Mouse (Mus musculus) cerebellum, postnatal 14 days (tissue): ENCODE data around the gene Gm5741.

Source experiments
- DNase-seq, 2 experiments: peaks; one replicate each; pipeline ENCODE4 v3.0.0; 2021; ENCODE audit warnings: mixed read lengths in 2 of 2

The Gm5741 gene

DNA sequence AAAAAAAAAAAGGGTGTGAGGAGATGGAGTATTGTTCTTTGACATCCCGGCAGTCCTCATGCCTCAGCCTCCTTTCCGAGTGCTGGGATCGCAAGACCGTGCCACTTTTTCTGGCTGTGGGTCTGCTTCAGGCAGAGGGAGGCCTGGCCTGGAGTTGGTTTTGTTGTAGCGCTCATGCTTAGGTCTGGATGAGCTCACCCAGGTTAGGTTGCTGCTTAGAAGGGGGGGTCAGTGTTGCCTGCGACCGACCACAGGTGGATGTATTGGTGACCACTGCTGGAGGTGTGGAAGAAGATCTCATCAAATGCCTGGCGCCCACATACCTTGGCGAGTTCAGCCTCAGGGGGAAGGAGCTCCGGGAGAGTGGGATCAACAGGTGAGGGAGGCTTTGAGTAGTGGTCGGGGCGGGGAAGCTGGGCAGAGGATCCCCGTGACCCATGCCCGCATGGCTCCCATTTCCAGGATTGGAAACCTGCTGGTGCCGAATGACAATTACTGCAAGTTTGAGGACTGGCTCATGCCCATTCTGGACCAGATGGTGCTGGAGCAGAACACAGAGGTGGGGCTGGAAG lies 5.3 kb upstream of the Gm5741 start:
- no peak for DNase-seq

DNA sequence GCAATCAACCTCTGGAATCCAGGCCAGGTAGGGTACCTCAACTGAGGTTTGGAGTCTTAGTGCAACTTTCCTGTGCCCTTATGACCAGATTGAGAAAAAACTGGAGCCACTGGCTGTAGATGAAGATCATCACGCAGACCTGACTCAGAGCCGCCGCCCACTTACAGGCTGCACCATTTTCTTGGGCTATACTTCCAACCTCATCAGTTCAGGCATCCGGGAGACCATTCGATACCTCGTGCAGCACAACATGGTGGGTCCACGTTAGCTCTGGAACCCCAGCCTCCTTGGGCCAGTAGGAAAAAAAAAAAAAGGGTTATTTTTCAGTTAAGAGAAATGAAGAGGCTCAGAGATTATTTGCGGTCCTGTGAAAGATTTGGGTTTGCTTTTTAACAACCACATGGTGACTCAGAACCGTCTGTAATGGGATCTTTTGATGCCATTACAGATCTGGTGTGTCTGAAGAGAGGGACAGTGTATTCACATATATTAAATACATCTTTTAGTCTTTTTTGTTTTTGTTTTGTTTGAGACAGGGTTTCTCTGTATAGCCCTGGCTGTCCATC lies 4.7 kb upstream of the Gm5741 start:
- DNase-seq = no peak

GRCm38 (mm10) chr8:85071514-85072281 lies 3.9 kb upstream of the Gm5741 start, which contains the start of gene Dhps:
TSS of gene Dhps (plus strand) at chr8:85071757.
- DNase-seq = peak; percentile 91 to 92

DNA sequence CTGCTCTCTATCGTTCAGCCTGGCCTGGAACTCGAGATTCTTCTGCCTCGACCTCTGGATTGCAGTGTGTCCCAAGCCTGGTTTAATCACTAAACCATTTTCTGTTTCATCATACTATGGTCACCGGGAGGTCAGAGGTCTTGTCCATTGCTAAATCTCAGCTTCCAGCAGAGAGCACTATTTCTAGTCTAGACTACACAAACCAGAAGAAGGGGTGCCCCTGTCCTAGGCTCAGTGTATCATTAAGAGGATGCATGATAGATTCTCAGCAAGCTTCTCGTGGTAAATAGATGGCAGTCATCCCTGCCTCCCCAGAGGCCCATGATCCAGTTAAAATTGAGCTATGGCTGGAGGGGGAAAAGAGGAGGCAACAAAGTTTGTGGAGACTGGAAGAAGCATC lies 3.3 kb upstream of the Gm5741 start:
- DNase-seq = peak in 1 of 2 experiments; percentile 29

GRCm38 (mm10) chr8:85067155-85067554 lies 627 bp downstream of the Gm5741 start:
- no peak for DNase-seq

DNA sequence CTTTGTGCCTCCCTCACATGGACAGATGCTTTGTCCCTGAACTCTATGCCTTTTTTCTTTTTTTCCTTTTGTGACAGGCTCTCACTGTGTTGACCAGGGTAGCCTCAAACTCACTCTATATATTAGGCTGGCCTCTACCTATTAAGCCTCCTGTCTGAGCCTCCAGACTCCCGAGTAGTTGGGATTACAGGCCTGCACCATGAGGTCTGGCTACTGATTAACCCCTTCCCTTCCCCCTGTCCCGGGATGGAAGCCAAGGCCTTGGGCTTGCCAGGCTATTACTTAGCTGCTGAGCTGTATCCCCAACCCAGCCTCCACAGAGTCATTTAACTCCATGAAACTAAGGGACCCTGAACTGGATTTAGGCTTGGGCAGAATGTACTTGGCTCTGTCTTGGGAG lies 2.6 kb downstream of the Gm5741 start:
- no peak for DNase-seq

DNA sequence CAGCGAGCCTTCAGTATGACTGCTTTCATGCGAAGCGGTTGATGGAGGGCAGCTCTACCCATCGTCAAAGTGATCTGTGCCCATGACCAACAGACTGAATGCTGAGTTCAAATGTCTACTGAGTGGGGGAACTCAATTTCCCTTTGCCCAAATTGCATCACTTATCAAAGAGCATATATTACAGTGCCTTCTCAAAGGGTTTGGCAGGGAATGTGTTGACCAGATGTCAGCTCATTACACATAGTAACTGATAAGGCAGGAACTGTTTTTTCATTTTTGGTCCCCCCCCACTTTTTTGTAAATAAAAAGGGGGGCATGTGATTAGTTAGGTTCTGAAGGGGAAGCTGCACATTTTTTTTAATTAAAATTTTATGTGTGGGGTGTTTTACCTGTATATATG lies 5.2 kb downstream of the Gm5741 start:
- DNase-seq = no peak

DNA sequence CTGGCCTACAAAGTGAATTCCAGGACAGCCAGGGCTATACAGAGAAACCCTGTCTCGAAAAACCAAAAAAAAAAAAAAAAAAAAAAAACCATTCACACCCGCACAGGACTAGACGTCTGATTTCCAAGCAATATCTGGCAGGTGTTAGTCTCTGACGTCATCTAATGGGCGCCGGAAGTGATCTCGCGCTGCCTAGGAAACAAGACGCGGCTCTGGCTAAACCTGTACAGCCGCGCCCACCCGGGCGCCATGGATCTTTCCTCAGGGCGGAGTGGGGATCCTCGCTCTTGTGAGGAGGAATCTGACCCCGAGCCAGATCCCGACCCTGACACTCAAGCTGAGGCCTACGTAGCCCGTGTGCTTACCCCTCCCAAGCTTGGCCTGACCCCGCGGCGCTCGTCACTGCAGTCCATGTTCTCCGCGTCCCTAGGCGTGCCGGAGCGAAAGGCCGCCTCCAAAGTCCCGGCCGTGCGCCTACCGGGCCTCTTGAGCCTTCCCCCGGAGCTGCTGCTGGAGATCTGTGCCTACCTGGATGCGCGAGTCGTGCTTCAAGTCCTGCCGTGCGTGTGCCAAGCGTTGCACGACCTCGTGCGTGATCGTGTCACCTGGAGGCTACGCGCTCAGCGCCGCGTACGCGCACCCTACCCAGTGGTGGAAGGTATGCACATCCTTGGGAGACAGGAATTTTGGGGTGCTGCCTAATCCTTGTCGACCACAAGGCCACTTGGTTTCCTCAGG lies 7.7 kb downstream of the Gm5741 start, which contains the start of gene Fbxw9:
Gene Fbxw9 (plus strand): TSS at position 177 of the 738 bp plus-strand sequence.
- DNase-seq = peak; percentile 93 to 95

- no peak for DNase-seq
These were observed 10.4 kb downstream of the Gm5741 start for GRCm38 (mm10) chr8:85057367-85057766.

DNA sequence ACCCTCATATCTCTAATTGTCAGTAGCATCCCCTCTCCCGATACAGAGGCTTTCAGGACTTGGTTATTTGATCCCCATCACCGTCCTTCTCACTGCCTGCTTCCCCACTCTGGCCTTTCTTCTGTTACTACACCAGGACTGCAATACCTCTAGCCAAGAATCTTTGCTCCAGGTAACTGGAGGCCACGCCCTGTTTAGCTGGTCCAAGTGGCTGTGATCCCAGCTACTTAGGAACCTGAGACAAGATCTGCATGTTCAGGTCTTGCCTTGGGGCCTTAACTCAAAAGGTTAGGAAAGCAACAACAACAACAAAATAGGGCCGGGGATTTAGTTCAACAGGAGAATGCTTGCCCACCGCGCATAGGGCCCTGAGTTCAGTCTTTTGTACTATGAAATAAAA lies 24.2 kb downstream of the Gm5741 start:
- DNase-seq = no peak

GRCm38 (mm10) chr8:85037681-85038531 lies 29.9 kb downstream of the Gm5741 start:
- peak; percentile 59 to 62 for DNase-seq

DNA sequence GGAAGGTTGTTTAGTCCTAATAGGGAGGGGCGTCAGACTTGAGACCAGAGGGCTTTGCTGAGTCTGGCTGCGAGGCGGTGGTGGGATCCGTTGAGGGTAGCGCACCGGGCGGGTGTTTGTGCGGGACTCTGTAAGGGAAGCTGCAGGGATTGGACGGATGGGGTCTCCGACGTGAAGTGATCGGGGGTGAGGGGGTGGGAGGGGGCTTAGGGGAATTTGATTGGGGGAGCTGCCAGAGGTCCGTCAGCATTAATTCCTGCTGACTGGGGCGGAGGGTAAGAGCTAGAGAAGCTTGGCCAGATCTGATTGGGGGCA lies 30.5 kb downstream of the Gm5741 start:
- DNase-seq = no peak

- DNase-seq = peak; percentile 91 to 94
These were observed 30.9 kb downstream of the Gm5741 start, which contains the start of gene Tnpo2 for GRCm38 (mm10) chr8:85036718-85037365. TSS of gene Tnpo2 (plus strand) at chr8:85036915.

DNA sequence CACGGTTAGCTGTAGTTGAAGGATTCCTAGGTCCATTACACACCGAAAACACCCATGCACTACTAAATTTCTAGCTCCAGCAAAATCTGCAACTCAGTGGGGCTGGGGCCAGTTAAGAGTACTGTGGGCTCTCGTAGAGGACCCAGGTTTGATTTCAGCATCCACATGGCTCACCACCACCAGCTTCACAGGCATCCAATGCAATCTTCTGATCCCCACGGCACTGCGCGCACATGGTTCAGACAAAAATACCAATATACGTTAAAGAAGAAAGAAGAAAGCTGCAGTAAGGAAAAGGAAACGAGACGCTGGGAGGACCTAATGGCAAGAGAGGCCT lies 31.4 kb downstream of the Gm5741 start:
- DNase-seq = no peak

GRCm38 (mm10) chr8:85035728-85036310 lies 32.0 kb downstream of the Gm5741 start:
- DNase-seq = peak in 1 of 2 experiments; percentile 40

GRCm38 (mm10) chr8:85035165-85035727 lies 32.5 kb downstream of the Gm5741 start:
- no peak for DNase-seq

DNA sequence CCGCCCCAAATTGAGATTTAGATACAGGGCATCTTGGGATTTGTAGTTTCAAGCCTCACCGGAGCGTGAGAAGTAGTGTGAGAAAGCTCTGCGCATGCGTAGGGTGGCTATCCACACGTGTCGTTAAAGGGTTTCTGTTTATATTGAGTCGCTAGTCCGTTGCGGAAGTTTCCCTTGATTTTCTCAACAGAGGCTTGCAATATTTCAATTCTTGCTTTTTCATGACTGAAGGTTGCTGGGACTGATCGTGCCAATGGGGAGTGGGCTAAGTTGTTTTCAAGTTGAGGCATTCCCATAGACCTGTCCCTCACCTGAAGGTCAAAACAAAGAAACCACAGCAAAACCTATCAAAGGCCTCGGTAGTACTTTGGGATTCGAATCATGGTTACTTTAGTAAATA lies 33.0 kb downstream of the Gm5741 start:
- peak; percentile 75 to 83 for DNase-seq

GRCm38 (mm10) chr8:85033867-85034266 lies 33.9 kb downstream of the Gm5741 start:
- no peak for DNase-seq

DNA sequence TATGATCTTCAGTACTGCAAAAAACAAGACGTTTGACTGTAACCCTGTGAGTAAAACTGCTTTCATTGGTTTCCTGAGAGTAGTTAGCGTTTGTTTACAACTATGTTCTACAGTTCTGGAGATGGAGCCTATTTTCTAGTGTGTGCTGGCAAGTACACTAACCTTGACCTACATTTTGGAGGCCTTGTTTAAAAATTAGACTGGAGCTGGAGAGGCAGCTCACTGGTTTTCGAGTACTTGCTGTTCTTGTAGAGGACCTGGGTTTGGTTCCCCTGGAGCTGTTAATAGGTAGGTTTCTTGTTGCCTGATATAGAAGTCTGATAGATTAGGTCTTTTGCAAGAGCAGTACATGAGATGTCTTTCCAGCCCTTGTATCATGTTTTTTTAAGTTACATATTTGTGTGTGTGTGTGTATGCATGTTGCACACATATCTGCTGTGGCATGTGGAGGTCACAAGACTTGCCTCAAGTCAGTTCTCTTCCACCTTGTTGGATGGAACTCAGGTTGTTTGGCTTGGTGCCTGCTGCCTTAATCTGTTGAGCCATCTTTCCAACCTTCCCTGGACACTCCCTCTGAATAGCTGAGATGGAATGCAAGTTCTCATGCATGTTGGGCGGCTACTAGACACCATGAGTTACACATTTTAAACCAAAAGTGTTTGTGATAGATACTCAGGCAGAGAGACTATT lies 35.0 kb downstream of the Gm5741 start:
- peak in 1 of 2 experiments; percentile 42 for DNase-seq

GRCm38 (mm10) chr8:85029271-85029670 lies 38.5 kb downstream of the Gm5741 start:
- DNase-seq = no peak

GRCm38 (mm10) chr8:85027922-85028321 lies 39.9 kb downstream of the Gm5741 start:
- no peak for DNase-seq
